Comparison of ENCODE assay signal across 16 mouse cellular contexts in the genomic region with DNA sequence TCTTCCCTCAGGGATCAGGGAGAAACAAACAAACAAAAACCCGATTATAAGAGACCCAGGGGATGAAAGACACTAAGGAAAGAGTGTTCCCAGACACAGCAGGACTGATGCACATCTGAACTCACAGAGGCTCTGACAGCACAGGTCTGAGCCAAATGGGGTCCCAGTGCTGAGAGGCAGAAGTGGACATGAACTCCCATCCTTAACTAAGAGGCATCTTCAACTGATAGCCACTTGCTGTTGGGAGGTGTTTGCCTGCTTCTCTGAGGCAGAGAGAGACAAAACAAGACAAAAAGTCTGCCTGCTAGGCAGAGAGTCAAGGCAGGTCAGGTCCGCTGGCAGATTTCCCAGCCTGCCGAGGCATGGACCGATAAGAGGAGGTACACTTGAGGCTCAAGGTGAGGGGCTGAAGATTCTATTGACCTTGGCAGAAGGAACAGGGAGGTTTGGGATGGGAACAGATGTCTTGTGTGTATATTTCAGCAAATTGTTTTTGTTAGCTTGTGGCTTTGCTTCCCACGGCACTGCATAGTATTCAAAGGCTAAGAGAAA. TPM values are rescaled to one million over a fixed set of nuclear protein-coding genes. Genes with fewer than 3 reads are reported as not detected.
DNase-seq lines count a peak whose midpoint lies in the region; ATAC-seq lines count a peak whose summit lies in the region.
"Had no signal": no experiment of that assay in that cellular context is flagged by ENCODE, and none has a peak within 500 bp of the region (broad histone marks: within the 10 kb centered on the region; RNA-seq: fewer than 3 reads in every experiment).

No protein-coding gene starts in this region.

- no peak overlapping the region for H3K9ac ChIP-seq in heart, embryonic 15.5 days
- no peak overlapping the region for H3K9ac ChIP-seq in hindbrain, embryonic 13.5 days
- H3K9ac ChIP-seq: limb, embryonic 15.5 days; neural tube, embryonic 15.5 days had no signal

- H3K9me3 ChIP-seq in heart, embryonic 15.5 days (replicated peaks), result no peaks in the 10 kb centered on the region
- no peaks in the 10 kb centered on the region; the same call in 1 of the 2 replicates for H3K9me3 ChIP-seq in hindbrain, embryonic 13.5 days
- H3K9me3 ChIP-seq: limb, embryonic 15.5 days; neural tube, embryonic 15.5 days had no signal

- peak overlapping the region; percentile 32; the same call in 1 of the 2 replicates for H3K27ac ChIP-seq in heart, embryonic 15.5 days
- H3K27ac ChIP-seq in hindbrain, embryonic 13.5 days, result no peak overlapping the region
- H3K27ac ChIP-seq: kidney, postnatal 0 days; left cerebral cortex, adult 2 months; limb, embryonic 15.5 days; neural tube, embryonic 15.5 days had no signal

- WGBS in heart, embryonic 15.5 days, result 18% methylated on average over 5 of the region's 5 CpGs
- WGBS in hindbrain, embryonic 13.5 days, result 53% methylated on average over 5 of the region's 5 CpGs

- no peaks in the 10 kb centered on the region for H3K27me3 ChIP-seq in heart, embryonic 15.5 days
- peaks cover 3% of the 10 kb centered on the region for H3K27me3 ChIP-seq in hindbrain, embryonic 13.5 days

- no peak; the same call in 1 of the 2 replicates for ATAC-seq in heart, embryonic 15.5 days (replicated peaks; ENCODE audit: insufficient number of reproducible peaks, insufficient read depth, low FRiP score, low read depth)
- ATAC-seq in erythroid progenitor cell, adult 5-6 weeks (replicated peaks; ENCODE audit: low FRiP score, poor library complexity, severe bottlenecking), result peak; percentile 66; the same call in 1 of the 2 replicates
- peak; percentile 51 for ATAC-seq in megakaryocyte-erythroid progenitor cell, adult 5-6 weeks (replicated peaks; ENCODE audit: low FRiP score, low TSS enrichment, poor library complexity, severe bottlenecking)
- no peak for ATAC-seq in hindbrain, embryonic 13.5 days (ENCODE audit: low FRiP score)
- ATAC-seq: midbrain, embryonic 16.5 days had no signal

- no peak for DNase-seq in heart, adult 11 months
- DNase-seq in adrenal gland, postnatal 14 days, result peak; percentile 55
- DNase-seq in gastrocnemius, postnatal 25 days, result no peak
- DNase-seq: right cerebral cortex, postnatal 25 days had no signal

- H3K4me1 ChIP-seq in heart, embryonic 15.5 days (replicated peaks), result peaks cover 20% of the 10 kb centered on the region
- H3K4me1 ChIP-seq in hindbrain, embryonic 13.5 days (replicated peaks), result peaks cover 11% of the 10 kb centered on the region

- peak overlapping the region; percentile 36; the same call in 1 of the 2 replicates for H3K4me2 ChIP-seq in heart, embryonic 15.5 days
- H3K4me2 ChIP-seq in hindbrain, embryonic 13.5 days, result no peak overlapping the region
- H3K4me2 ChIP-seq: limb, embryonic 15.5 days; neural tube, embryonic 15.5 days had no signal

- H3K36me3 ChIP-seq in heart, embryonic 15.5 days, result peaks cover 23% of the 10 kb centered on the region
- H3K36me3 ChIP-seq in hindbrain, embryonic 13.5 days, result no peaks in the 10 kb centered on the region
- H3K36me3 ChIP-seq: neural tube, embryonic 15.5 days had no signal

- H3K4me3 ChIP-seq in heart, embryonic 15.5 days, result no peak overlapping the region
- H3K4me3 ChIP-seq in hindbrain, embryonic 13.5 days, result no peak overlapping the region
- H3K4me3 ChIP-seq: left cerebral cortex, adult 2 months; limb, embryonic 15.5 days; neural tube, embryonic 15.5 days had no signal

RNA-seq across cellular contexts. Expression of a gene that starts 8.6 kb away (rescaled TPM):
- not detected in 2 replicates for polyA plus RNA-seq in heart, embryonic 15.5 days (2015; fragmentation: Nextera tagmentation; extraction: Ambion mirVana)
- not detected in 2 replicates for total RNA-seq in adrenal gland, postnatal 14 days (2021)
- total RNA-seq in erythroid progenitor cell, adult 5-6 weeks (2015; ENCODE audit: low replicate concordance), result 2.5 TPM in 1 of 2 replicates, not detected in the other
- total RNA-seq in erythroid progenitor cell, adult 5-6 weeks (2017; ENCODE audit: low replicate concordance), result 1.3 TPM in 1 of 2 replicates, not detected in the other
- 0.81 and 1.1 TPM in 2 replicates for total RNA-seq in megakaryocyte-erythroid progenitor cell, adult 5-6 weeks (2014; fragmentation: Nextera tagmentation)
- 0.65 and 1.5 TPM in 2 replicates for total RNA-seq in megakaryocyte-erythroid progenitor cell, adult 5-6 weeks (2017)
- not detected for total RNA-seq in gastrocnemius, postnatal 25 days (2021)
- not detected in 2 replicates for polyA plus RNA-seq in hindbrain, embryonic 13.5 days (2015; fragmentation: Nextera tagmentation; extraction: Ambion mirVana)
- total RNA-seq: hematopoietic stem cell, adult 5-6 weeks; left cerebral cortex, adult 2 months had no signal
- polyA plus RNA-seq: embryonic facial prominence, embryonic 14.5 days; limb, embryonic 15.5 days; lung, embryonic 16.5 days; midbrain, embryonic 16.5 days had no signal

RNA-seq across cellular contexts. Expression of a gene that starts 10.2 kb away (rescaled TPM):
- polyA plus RNA-seq in heart, embryonic 15.5 days (2015; fragmentation: Nextera tagmentation; extraction: Ambion mirVana), result 160 and 174 TPM in 2 replicates
- total RNA-seq in adrenal gland, postnatal 14 days (2021), result 30.0 and 32.3 TPM in 2 replicates
- 0.84 and 1.4 TPM in 2 replicates for total RNA-seq in erythroid progenitor cell, adult 5-6 weeks (2015; ENCODE audit: low replicate concordance)
- 0.51 TPM in 1 of 2 replicates, not detected in the other for total RNA-seq in erythroid progenitor cell, adult 5-6 weeks (2017; ENCODE audit: low replicate concordance)
- 2.2 TPM in 1 of 2 replicates, not detected in the other for total RNA-seq in megakaryocyte-erythroid progenitor cell, adult 5-6 weeks (2014; fragmentation: Nextera tagmentation)
- total RNA-seq in megakaryocyte-erythroid progenitor cell, adult 5-6 weeks (2017), result 0.27 and 1.3 TPM in 2 replicates
- total RNA-seq in gastrocnemius, postnatal 25 days (2021), result 10 to 100 TPM in 1 of 2 experiments, 1 to 10 TPM in 1; 9.0 to 10.2 TPM
- polyA plus RNA-seq in hindbrain, embryonic 13.5 days (2015; fragmentation: Nextera tagmentation; extraction: Ambion mirVana), result 27.9 and 31.0 TPM in 2 replicates

RNA-seq across cellular contexts. Expression of a gene that starts 19.0 kb away (rescaled TPM):
- 5.8 and 6.1 TPM in 2 replicates for polyA plus RNA-seq in heart, embryonic 15.5 days (2015; fragmentation: Nextera tagmentation; extraction: Ambion mirVana)
- 6.9 and 7.2 TPM in 2 replicates for total RNA-seq in adrenal gland, postnatal 14 days (2021)
- total RNA-seq in erythroid progenitor cell, adult 5-6 weeks (2015; ENCODE audit: low replicate concordance), result 3.6 and 5.9 TPM in 2 replicates
- total RNA-seq in erythroid progenitor cell, adult 5-6 weeks (2017; ENCODE audit: low replicate concordance), result 2.6 and 2.8 TPM in 2 replicates
- 2.1 and 3.8 TPM in 2 replicates for total RNA-seq in megakaryocyte-erythroid progenitor cell, adult 5-6 weeks (2014; fragmentation: Nextera tagmentation)
- total RNA-seq in megakaryocyte-erythroid progenitor cell, adult 5-6 weeks (2017), result 2.2 and 4.8 TPM in 2 replicates
- 1 to 10 TPM; 1.7 to 2.0 TPM for total RNA-seq in gastrocnemius, postnatal 25 days (2021)
- 10.6 and 11.4 TPM in 2 replicates for polyA plus RNA-seq in hindbrain, embryonic 13.5 days (2015; fragmentation: Nextera tagmentation; extraction: Ambion mirVana)

RNA-seq across cellular contexts. Expression of a gene that starts 19.7 kb away (rescaled TPM):
- polyA plus RNA-seq in heart, embryonic 15.5 days (2015; fragmentation: Nextera tagmentation; extraction: Ambion mirVana), result 11.5 and 14.9 TPM in 2 replicates
- 16.2 and 18.7 TPM in 2 replicates for total RNA-seq in adrenal gland, postnatal 14 days (2021)
- total RNA-seq in erythroid progenitor cell, adult 5-6 weeks (2015; ENCODE audit: low replicate concordance), result 3.4 and 4.7 TPM in 2 replicates
- 3.1 and 4.5 TPM in 2 replicates for total RNA-seq in erythroid progenitor cell, adult 5-6 weeks (2017; ENCODE audit: low replicate concordance)
- total RNA-seq in megakaryocyte-erythroid progenitor cell, adult 5-6 weeks (2014; fragmentation: Nextera tagmentation), result 15.3 and 18.1 TPM in 2 replicates
- total RNA-seq in megakaryocyte-erythroid progenitor cell, adult 5-6 weeks (2017), result 9.2 and 9.8 TPM in 2 replicates
- total RNA-seq in gastrocnemius, postnatal 25 days (2021), result 1 to 10 TPM; 5.8 to 8.7 TPM
- polyA plus RNA-seq in hindbrain, embryonic 13.5 days (2015; fragmentation: Nextera tagmentation; extraction: Ambion mirVana), result 15.0 and 15.2 TPM in 2 replicates

RNA-seq across cellular contexts. Expression of a gene that starts 41.1 kb away (rescaled TPM):
- 12.6 and 18.1 TPM in 2 replicates for polyA plus RNA-seq in heart, embryonic 15.5 days (2015; fragmentation: Nextera tagmentation; extraction: Ambion mirVana)
- total RNA-seq in adrenal gland, postnatal 14 days (2021), result 25.9 and 26.3 TPM in 2 replicates
- total RNA-seq in erythroid progenitor cell, adult 5-6 weeks (2015; ENCODE audit: low replicate concordance), result 90.5 and 137 TPM in 2 replicates
- 85.2 and 107 TPM in 2 replicates for total RNA-seq in erythroid progenitor cell, adult 5-6 weeks (2017; ENCODE audit: low replicate concordance)
- 82.5 and 95.0 TPM in 2 replicates for total RNA-seq in megakaryocyte-erythroid progenitor cell, adult 5-6 weeks (2014; fragmentation: Nextera tagmentation)
- total RNA-seq in megakaryocyte-erythroid progenitor cell, adult 5-6 weeks (2017), result 30.8 and 50.8 TPM in 2 replicates
- 1 to 10 TPM; 3.4 to 3.7 TPM for total RNA-seq in gastrocnemius, postnatal 25 days (2021)
- polyA plus RNA-seq in hindbrain, embryonic 13.5 days (2015; fragmentation: Nextera tagmentation; extraction: Ambion mirVana), result 17.2 and 20.3 TPM in 2 replicates

Comparison
In these comparisons a context has a peak if more than half of its experiments do, and no peak if none do; other contexts are left out.
1. ATAC-seq: peak in erythroid progenitor cell, adult 5-6 weeks (single experiment) and megakaryocyte-erythroid progenitor cell, adult 5-6 weeks (single experiment); none in heart, embryonic 15.5 days (single experiment) and hindbrain, embryonic 13.5 days (single experiment).